Mouse (Mus musculus) MEL (cell line): ENCODE data around the gene Lamb1.

ENCODE experiments used
- BHLHE40 ChIP-seq: IDR thresholded peaks from 2 replicates; pipeline ENCODE4 v1.6.1; 2012; ENCODE audit warnings: low read depth, mild to moderate bottlenecking, inconsistent platforms, low read length, improper control_type of control experiment, borderline replicate concordance
- CTCF ChIP-seq, 3 experiments: IDR thresholded peaks in 2 of 3; conservative IDR thresholded peaks in 1 of 3; 2 replicates each; pipeline ENCODE4 v1.5.1; 2011 to 2012; ENCODE audit warnings: low read length in 3 of 3, low read depth in 2 of 3, mild to moderate bottlenecking in 2 of 3, improper control_type of control experiment in 1 of 3, inconsistent platforms in 1 of 3, mixed read lengths in 1 of 3, moderate library complexity in 1 of 3; ENCODE audit not compliant: control insufficient read depth in 1 of 3, insufficient read depth in 1 of 3, poor library complexity in 1 of 3, severe bottlenecking in 1 of 3
- EP300 ChIP-seq, 2 experiments: IDR thresholded peaks; 2 replicates each; pipeline ENCODE4 v1.6.1; 2011; ENCODE audit warnings: improper control_type of control experiment in 2 of 2, low read length in 2 of 2, low read depth in 1 of 2, mild to moderate bottlenecking in 1 of 2
- MEF2A ChIP-seq: IDR thresholded peaks from 2 replicates; pipeline ENCODE4 v1.6.1; 2014; ENCODE audit warnings: low read depth, mild to moderate bottlenecking, inconsistent platforms, low read length, improper control_type of control experiment; ENCODE audit not compliant: poor library complexity, insufficient replicate concordance, severe bottlenecking; ENCODE audit errors: extremely low read depth
- NELFE ChIP-seq: IDR thresholded peaks from 2 replicates; pipeline ENCODE4 v1.6.1; 2011; ENCODE audit warnings: low read depth, low read length, improper control_type of control experiment
- POLR2A ChIP-seq, 2 experiments: IDR thresholded peaks; 2 replicates each; pipeline ENCODE4 v1.6.1; 2011 to 2012; ENCODE audit warnings: low read length in 2 of 2, mild to moderate bottlenecking in 2 of 2, control low read depth in 1 of 2, improper control_type of control experiment in 1 of 2, low read depth in 1 of 2, moderate library complexity in 1 of 2; ENCODE audit not compliant: control insufficient read depth in 1 of 2, insufficient read depth in 1 of 2, poor library complexity in 1 of 2
- POLR2AphosphoS5 ChIP-seq: IDR thresholded peaks from 2 replicates; pipeline ENCODE4 v1.6.1; 2012; ENCODE audit warnings: low read depth, borderline replicate concordance, mild to moderate bottlenecking, inconsistent platforms, low read length, moderate library complexity, mixed read lengths
- TBP ChIP-seq: IDR thresholded peaks from 2 replicates; pipeline ENCODE4 v1.8.0; 2011; ENCODE audit warnings: low read depth, low read length, improper control_type of control experiment
- USF2 ChIP-seq, 2 experiments: IDR thresholded peaks; 2 replicates each; pipeline ENCODE4 v1.6.1; 2011 to 2012; ENCODE audit warnings: improper control_type of control experiment in 2 of 2, low read length in 2 of 2, borderline replicate concordance in 1 of 2, inconsistent platforms in 1 of 2, low read depth in 1 of 2, mild to moderate bottlenecking in 1 of 2; ENCODE audit not compliant: insufficient read depth in 1 of 2
- ZC3H11A ChIP-seq: IDR thresholded peaks from 2 replicates; pipeline ENCODE4 v1.6.1; 2012; ENCODE audit warnings: low read depth, mild to moderate bottlenecking, inconsistent platforms, low read length, improper control_type of control experiment

DNA sequence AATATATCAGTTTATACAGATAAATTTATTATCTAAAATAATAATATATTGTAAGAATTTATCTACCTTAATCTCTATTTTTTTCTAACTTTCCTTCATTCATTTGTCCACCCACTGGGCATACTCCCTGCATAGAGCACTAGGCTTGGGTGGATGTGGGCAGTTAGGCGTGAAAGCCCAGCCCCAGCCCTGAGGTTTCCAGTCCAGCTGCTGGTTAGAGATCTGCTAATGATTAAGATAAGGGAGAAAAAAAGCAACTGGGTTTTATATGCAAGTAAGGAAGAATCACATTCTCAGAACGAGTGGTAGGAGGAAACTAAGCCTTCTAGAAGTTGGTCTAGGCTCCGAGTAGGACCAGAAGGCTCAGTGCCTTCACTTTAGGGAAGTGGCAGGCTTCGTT, 31.1 kb downstream of the Lamb1 start:
- no peak for TF ChIP-seq EP300 (IDR thresholded peaks at IDR 0.05; ENCODE audit: low read depth in 1 of 2, low read length in 2 of 2)
- TF ChIP-seq MEF2A: no peak
- no peak for TF ChIP-seq POLR2AphosphoS5
- no peak for TF ChIP-seq TBP
- no peak for TF ChIP-seq CTCF (IDR thresholded peaks at IDR 0.05 in 2 of 3, conservative IDR thresholded peaks at IDR 0.05 in 1 of 3; ENCODE audit: control insufficient read depth in 1 of 3, insufficient read depth in 1 of 3, low read depth in 2 of 3, low read length in 3 of 3, poor library complexity in 1 of 3, severe bottlenecking in 1 of 3)
- TF ChIP-seq POLR2A (IDR thresholded peaks at IDR 0.05; ENCODE audit: control insufficient read depth in 1 of 2, insufficient read depth in 1 of 2, low read depth in 1 of 2, low read length in 2 of 2, poor library complexity in 1 of 2): no peak
- TF ChIP-seq ZC3H11A: no peak
- no peak for TF ChIP-seq USF2 (IDR thresholded peaks at IDR 0.05; ENCODE audit: borderline replicate concordance in 1 of 2, insufficient read depth in 1 of 2, low read depth in 1 of 2, low read length in 2 of 2)
- no peak for TF ChIP-seq NELFE
- TF ChIP-seq BHLHE40: no peak
